Mouse (Mus musculus) limb, embryonic 14.5 days (tissue): ENCODE results near the gene Cacnb4. TPM values are rescaled to one million over a fixed set of nuclear protein-coding genes. Genes with fewer than 3 reads are reported as not detected.

Experiments
- ATAC-seq: fragments of 200-750 bp; cut with Nextera tagmentation; 2 replicates; pipeline ENCODE4 v1.8.0; 2017; ENCODE audit warnings: low read depth, moderate number of reproducible peaks, moderate TSS enrichment; ENCODE audit not compliant: low FRiP score
- DNase-seq: peaks from one replicate; pipeline ENCODE4 v3.0.0-alpha.2; 2015; ENCODE audit warnings: low spot score
- H3K27ac ChIP-seq: fragments of 300-500 bp; sonication (generic); replicated peaks from 2 replicates; pipeline ENCODE4 v1.5.1; 2014; ENCODE audit warnings: low read depth, mild to moderate bottlenecking, low read length, moderate library complexity, mixed read lengths
- H3K27me3 ChIP-seq: fragments of 300-500 bp; sonication (generic); 2 replicates; pipeline ENCODE4 v1.6.1; 2014; ENCODE audit warnings: low read length, mixed read lengths; ENCODE audit not compliant: control insufficient read depth, insufficient read depth
- H3K36me3 ChIP-seq: fragments of 300-500 bp; sonication (generic); 2 replicates; pipeline ENCODE4 v1.6.1; 2014; ENCODE audit warnings: mild to moderate bottlenecking, low read length, moderate library complexity, mixed read lengths; ENCODE audit not compliant: control insufficient read depth, insufficient read depth
- H3K4me1 ChIP-seq: fragments of 300-500 bp; sonication (generic); 2 replicates; pipeline ENCODE4 v1.6.1; 2014; ENCODE audit warnings: antibody characterized with exemption, low read length, mixed read lengths; ENCODE audit not compliant: control insufficient read depth, insufficient read depth
- H3K4me2 ChIP-seq: fragments of 300-500 bp; sonication (generic); replicated peaks from 2 replicates; pipeline ENCODE4 v1.6.1; 2014; ENCODE audit warnings: low read depth, mild to moderate bottlenecking, low read length, moderate library complexity; ENCODE audit not compliant: severe bottlenecking
- H3K4me3 ChIP-seq: fragments of 300-500 bp; sonication (generic); replicated peaks from 2 replicates; pipeline ENCODE4 v1.5.1; 2014; ENCODE audit warnings: low read length
- H3K9ac ChIP-seq: fragments of 300-500 bp; sonication (generic); 2 replicates; pipeline ENCODE4 v1.6.1; 2014; ENCODE audit warnings: mild to moderate bottlenecking, low read depth, low read length, moderate library complexity; ENCODE audit not compliant: severe bottlenecking
- H3K9me3 ChIP-seq: fragments of 300-500 bp; sonication (generic); 2 replicates; pipeline ENCODE4 v1.6.1; 2016; ENCODE audit warnings: low read length; ENCODE audit not compliant: control insufficient read depth
- POLR2A ChIP-seq: fragments of 200-500 bp; IDR thresholded peaks from 2 replicates; pipeline ENCODE4 v1.8.0; 2012; ENCODE audit warnings: inconsistent platforms, mild to moderate bottlenecking, moderate library complexity, borderline replicate concordance; ENCODE audit not compliant: insufficient read depth, insufficient read length; ENCODE audit errors: extremely low read depth
- WGBS: fragments of 180-500 bp; shearing (Covaris S2); extraction: QIAGEN DNeasy Blood & Tissue Kit; methylation state at CpG from one replicate; pipeline ENCODE4 v1.1.7; 2014; 5-methylcytosine and 5-hydroxymethylcytosine counted together
- polyA plus RNA-seq, 2 experiments: library from polyadenylated mRNA; depleted of rRNA in 1 of 2; stranded (reverse) in 1 of 2; unstranded in 1 of 2; fragments of >200 nt; fragmentation: Nextera tagmentation in 1 of 2; extraction: Ambion mirVana in 1 of 2; gene quantifications; 2 replicates each; pipeline versions ENCODE4 v1.2.1 to v1.2.3; 2012 to 2014

The Cacnb4 gene
- polyA plus RNA-seq, 2 experiments: 0.81 to 0.91 TPM

GRCm38 (mm10) chr2:52710804-52711203, 34.2 kb upstream of the Cacnb4 start:
- Histone ChIP-seq H3K4me3 (no peak overlapping the region), H3K27ac (no peak overlapping the region), H3K27me3 (no peaks in the 10 kb centered on the region), H3K36me3 (peaks cover 48% of the 10 kb centered on the region), H3K9me3 (no peaks in the 10 kb centered on the region), H3K4me1 (no peaks in the 10 kb centered on the region), H3K9ac (no peak overlapping the region), H3K4me2 (no peak overlapping the region)
- no peak for DNase-seq
- no peak for TF ChIP-seq POLR2A
- WGBS: 92% methylated on average over 2 of the region's 2 CpGs
- ATAC-seq: no peak

- no peak for ATAC-seq
- no peaks in the 10 kb centered on the region for H3K27me3 ChIP-seq
- H3K4me3 ChIP-seq: no peak overlapping the region
- 97% methylated on average over 5 of the region's 5 CpGs for WGBS
- H3K27ac ChIP-seq: no peak overlapping the region
- H3K4me2 ChIP-seq: no peak overlapping the region
- no peaks in the 10 kb centered on the region for H3K9me3 ChIP-seq
- TF ChIP-seq POLR2A: no peak
- no peak overlapping the region for H3K9ac ChIP-seq
- H3K4me1 ChIP-seq: no peaks in the 10 kb centered on the region
- H3K36me3 ChIP-seq: peaks cover 50% of the 10 kb centered on the region
- no peak for DNase-seq
These were observed 32.8 kb upstream of the Cacnb4 start for GRCm38 (mm10) chr2:52709417-52709816.

- DNase-seq (no peak), ATAC-seq (no peak)
- H3K4me3 ChIP-seq: no peak overlapping the region
- no peak for TF ChIP-seq POLR2A
- no peaks in the 10 kb centered on the region for H3K4me1 ChIP-seq
- no peak overlapping the region for H3K27ac ChIP-seq
- no peak overlapping the region for H3K9ac ChIP-seq
- no peaks in the 10 kb centered on the region for H3K27me3 ChIP-seq
- no peaks in the 10 kb centered on the region for H3K9me3 ChIP-seq
- peaks cover 39% of the 10 kb centered on the region for H3K36me3 ChIP-seq
- no peak overlapping the region for H3K4me2 ChIP-seq
- WGBS: 84% methylated on average over 11 of the region's 11 CpGs
These were observed 24.9 kb upstream of the Cacnb4 start for GRCm38 (mm10) chr2:52701368-52702036.

- no peak overlapping the region for H3K27ac ChIP-seq
- H3K4me2 ChIP-seq: no peak overlapping the region
- no peak for DNase-seq
- ATAC-seq: no peak
- H3K36me3 ChIP-seq: peaks cover 32% of the 10 kb centered on the region
- H3K4me3 ChIP-seq: no peak overlapping the region
- H3K4me1 ChIP-seq: no peaks in the 10 kb centered on the region
- 51% methylated on average over 5 of the region's 5 CpGs for WGBS
- no peaks in the 10 kb centered on the region for H3K27me3 ChIP-seq
- no peaks in the 10 kb centered on the region for H3K9me3 ChIP-seq
- H3K9ac ChIP-seq: no peak overlapping the region
- TF ChIP-seq POLR2A: no peak
These were observed 23.7 kb upstream of the Cacnb4 start for GRCm38 (mm10) chr2:52700352-52700751.

GRCm38 (mm10) chr2:52694604-52695003, 18.0 kb upstream of the Cacnb4 start:
- Histone ChIP-seq H3K9me3 (no peaks in the 10 kb centered on the region), H3K36me3 (peaks cover 31% of the 10 kb centered on the region), H3K27ac (no peak overlapping the region), H3K9ac (no peak overlapping the region), H3K4me3 (no peak overlapping the region), H3K27me3 (no peaks in the 10 kb centered on the region), H3K4me2 (no peak overlapping the region), H3K4me1 (no peaks in the 10 kb centered on the region)
- DNase-seq (no peak), ATAC-seq (no peak)
- no peak for TF ChIP-seq POLR2A
- 81% methylated on average over 6 of the region's 6 CpGs for WGBS
